Mouse (Mus musculus): Measurements from ENCODE around the gene Pcbp3. TPM values are rescaled to one million over a fixed set of nuclear protein-coding genes. Genes with fewer than 3 reads are reported as not detected.

Pcbp3 gene
- 6.4 TPM for polyA plus RNA-seq (2014; fragmentation: Illumina TruSeq; extraction: RNeasy Lipid Tissue Mini Kit (QIAGEN cat#74804); ENCODE audit: low read depth, low replicate concordance)

DNA sequence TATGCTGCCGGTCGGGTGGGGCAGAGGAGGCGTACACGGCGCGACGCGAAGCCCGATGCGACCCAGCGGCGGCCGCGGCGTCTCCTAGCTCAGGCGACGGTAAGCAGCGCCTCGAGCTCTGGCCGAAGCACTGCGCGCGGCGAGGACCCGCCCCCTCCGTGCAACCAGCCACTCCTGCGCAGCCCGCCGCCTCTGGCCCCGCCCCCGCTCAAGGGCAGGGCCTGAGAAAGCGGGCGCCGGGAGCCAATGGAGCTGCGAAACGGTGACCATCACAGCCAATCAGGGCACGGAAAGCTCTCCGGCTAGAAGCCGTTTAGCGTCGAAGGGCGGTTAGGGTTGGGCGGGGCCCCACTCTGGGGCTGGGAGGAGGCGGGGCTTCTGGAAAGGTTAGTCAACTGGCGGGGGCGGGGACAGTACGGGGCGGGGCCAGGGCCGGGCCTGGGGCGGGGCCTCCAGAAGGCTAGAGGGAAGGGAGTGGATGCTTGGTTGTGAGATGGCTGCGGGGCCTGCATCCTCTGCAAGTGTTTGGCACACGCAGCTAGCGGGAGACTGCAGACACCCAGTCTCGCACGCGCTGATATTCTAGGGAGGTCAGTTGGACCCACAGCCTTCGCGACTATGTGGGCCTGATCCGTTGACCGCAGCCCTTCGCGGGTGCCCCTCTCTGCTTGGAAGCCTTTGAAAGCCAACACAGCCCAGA lies at the start of gene Pcbp3:
TSS of gene Pcbp3 (minus strand) at position 98 of the 700 bp plus-strand sequence.

DNA sequence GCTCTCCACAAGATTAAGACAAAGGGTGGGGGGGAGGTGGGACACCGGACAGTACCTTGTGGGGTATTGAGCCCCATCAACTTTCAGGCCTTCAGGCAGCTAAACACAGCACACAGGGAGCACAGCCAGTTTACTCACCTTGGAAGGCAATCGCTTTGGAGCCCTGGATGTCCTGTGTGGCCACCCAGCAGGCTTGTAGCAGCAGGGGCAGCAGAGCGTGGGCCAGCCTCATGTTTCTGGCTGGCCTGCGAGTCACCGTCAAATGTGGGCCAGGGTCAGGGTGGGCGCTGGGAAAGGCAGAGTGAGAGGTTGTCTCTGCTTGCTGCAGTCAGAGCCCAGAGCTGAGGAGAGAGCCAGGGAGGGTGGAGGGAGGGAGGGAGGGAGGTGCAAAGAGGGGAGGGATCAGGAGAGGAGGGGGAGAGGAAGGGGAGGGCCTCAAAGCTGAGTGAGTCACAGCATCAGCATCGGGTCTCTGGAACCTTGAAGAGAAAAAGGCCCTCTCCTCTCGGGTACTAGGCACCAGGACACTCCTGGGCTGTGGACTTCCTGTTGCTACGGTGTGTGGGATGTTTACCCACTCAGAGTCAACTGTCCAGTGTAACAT lies 235.9 kb downstream of the Pcbp3 start, which contains the start of gene Col6a1:
TSS of gene Col6a1 (minus strand) at position 487 of the 604 bp plus-strand sequence.

Other genes with a start within 250 kb of the Pcbp3 start
- gene Col6a1, start 235.7 kb downstream of the Pcbp3 start, polyA plus RNA-seq (2014; fragmentation: Illumina TruSeq; extraction: RNeasy Lipid Tissue Mini Kit (QIAGEN cat#74804); ENCODE audit: low read depth, low replicate concordance) = 3.3 TPM
- 4.0 TPM for gene Slc19a1, start 70.4 kb upstream of the Pcbp3 start, polyA plus RNA-seq (2014; fragmentation: Illumina TruSeq; extraction: RNeasy Lipid Tissue Mini Kit (QIAGEN cat#74804); ENCODE audit: low read depth, low replicate concordance)
- 4.1 TPM for gene Col18a1, start 204.7 kb upstream of the Pcbp3 start, polyA plus RNA-seq (2014; fragmentation: Illumina TruSeq; extraction: RNeasy Lipid Tissue Mini Kit (QIAGEN cat#74804); ENCODE audit: low read depth, low replicate concordance)

All from kidney, adult 10 weeks (tissue).